Mouse (Mus musculus): ENCODE measurements at regions not wholly inside any gene's neighbourhood (a gene's known extent, or its start where the extent isn't known, plus 50 kb on each side); places are given as distances from the start of the nearest gene placed in this dataset.
A peak's percentile ranks its signal among the peaks of the same experiment; 100 is the strongest.

- no peak for ATAC-seq (ENCODE audit: insufficient read depth, low FRiP score)
These were observed 389.0 kb downstream of the Nedd1 start for GRCm38 (mm10) chr10:92333042-92333774.

GRCm38 (mm10) chr10:92330150-92330549, 392.1 kb downstream of the Nedd1 start:
- Histone ChIP-seq H3K9ac (ENCODE audit: low read length) (no peak overlapping the region), H3K27ac (ENCODE audit: low read length) (no peak overlapping the region), H3K4me2 (ENCODE audit: low read depth, low read length) (no peak overlapping the region), H3K4me1 (ENCODE audit: control insufficient read depth, insufficient read depth, low read length) (no peaks in the 10 kb centered on the region), H3K36me3 (ENCODE audit: control insufficient read depth, insufficient read depth, low read length) (no peaks in the 10 kb centered on the region), H3K9me3 (replicated peaks; ENCODE audit: control insufficient read depth, low read length) (no peaks in the 10 kb centered on the region), H3K27me3 (ENCODE audit: control insufficient read depth, insufficient read depth, low read length) (no peaks in the 10 kb centered on the region), H3K4me3 (replicated peaks; ENCODE audit: low read length) (no peak overlapping the region)
- no peak for ATAC-seq (ENCODE audit: insufficient read depth, low FRiP score)
- 81% methylated on average over 10 of the region's 10 CpGs for WGBS

More at GRCm38 (mm10) chr10:92333042-92333774, 389.0 kb downstream of the Nedd1 start:
- Histone ChIP-seq H3K36me3 (ENCODE audit: control insufficient read depth, insufficient read depth, low read length) (no peaks in the 10 kb centered on the region), H3K4me1 (ENCODE audit: control insufficient read depth, insufficient read depth, low read length) (no peaks in the 10 kb centered on the region), H3K4me2 (ENCODE audit: low read depth, low read length) (no peak overlapping the region), H3K9ac (ENCODE audit: low read length) (no peak overlapping the region), H3K4me3 (replicated peaks; ENCODE audit: low read length) (no peak overlapping the region), H3K27me3 (ENCODE audit: control insufficient read depth, insufficient read depth, low read length) (no peaks in the 10 kb centered on the region), H3K27ac (ENCODE audit: low read length) (no peak overlapping the region), H3K9me3 (replicated peaks; ENCODE audit: control insufficient read depth, low read length) (no peaks in the 10 kb centered on the region)
- WGBS, result 31% methylated on average over 3 of the region's 3 CpGs

DNA sequence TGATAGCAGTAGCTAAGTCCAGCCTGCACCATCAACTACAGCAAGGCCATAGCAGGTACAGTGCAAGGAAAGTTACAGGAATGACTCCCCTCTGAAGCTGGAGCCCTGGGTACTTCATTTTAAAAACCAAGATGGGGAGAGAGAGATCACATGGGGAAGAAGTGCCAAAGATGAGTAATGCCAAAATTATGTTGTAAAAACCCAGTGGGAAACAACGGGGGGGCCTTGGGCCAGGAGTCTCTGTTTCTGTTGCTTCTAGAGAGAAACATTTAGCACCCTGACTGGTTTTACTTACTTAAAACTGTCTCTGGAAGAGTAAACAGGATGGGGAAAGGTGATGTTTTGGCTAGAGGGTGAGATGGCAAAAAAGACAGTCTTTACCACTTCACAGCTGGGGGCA, 392.6 kb downstream of the Nedd1 start:
- no peak overlapping the region for H3K4me3 ChIP-seq (replicated peaks; ENCODE audit: low read length)
- ATAC-seq (ENCODE audit: insufficient read depth, low FRiP score), result no peak
- H3K27me3 ChIP-seq (ENCODE audit: control insufficient read depth, insufficient read depth, low read length), result no peaks in the 10 kb centered on the region
- no peaks in the 10 kb centered on the region for H3K4me1 ChIP-seq (ENCODE audit: control insufficient read depth, insufficient read depth, low read length)
- no peak overlapping the region for H3K9ac ChIP-seq (ENCODE audit: low read length)
- no peaks in the 10 kb centered on the region for H3K36me3 ChIP-seq (ENCODE audit: control insufficient read depth, insufficient read depth, low read length)
- 45% methylated on average over 1 of the region's 1 CpGs for WGBS
- no peak overlapping the region for H3K4me2 ChIP-seq (ENCODE audit: low read depth, low read length)
- H3K27ac ChIP-seq (ENCODE audit: low read length), result no peak overlapping the region
- H3K9me3 ChIP-seq (replicated peaks; ENCODE audit: control insufficient read depth, low read length), result no peaks in the 10 kb centered on the region

GRCm38 (mm10) chr10:92325284-92325989, 396.8 kb downstream of the Nedd1 start:
- no peaks in the 10 kb centered on the region for H3K4me1 ChIP-seq (ENCODE audit: control insufficient read depth, insufficient read depth, low read length)
- H3K4me2 ChIP-seq (ENCODE audit: low read depth, low read length), result no peak overlapping the region
- H3K36me3 ChIP-seq (ENCODE audit: control insufficient read depth, insufficient read depth, low read length), result no peaks in the 10 kb centered on the region
- no peak overlapping the region for H3K4me3 ChIP-seq (replicated peaks; ENCODE audit: low read length)
- no peak overlapping the region for H3K9ac ChIP-seq (ENCODE audit: low read length)
- peak; percentile 68; the same call in 1 of the 2 replicates for ATAC-seq (ENCODE audit: insufficient read depth, low FRiP score)
- 50% methylated on average over 4 of the region's 4 CpGs for WGBS
- no peaks in the 10 kb centered on the region for H3K27me3 ChIP-seq (ENCODE audit: control insufficient read depth, insufficient read depth, low read length)
- no peaks in the 10 kb centered on the region for H3K9me3 ChIP-seq (replicated peaks; ENCODE audit: control insufficient read depth, low read length)
- H3K27ac ChIP-seq (ENCODE audit: low read length), result no peak overlapping the region

DNA sequence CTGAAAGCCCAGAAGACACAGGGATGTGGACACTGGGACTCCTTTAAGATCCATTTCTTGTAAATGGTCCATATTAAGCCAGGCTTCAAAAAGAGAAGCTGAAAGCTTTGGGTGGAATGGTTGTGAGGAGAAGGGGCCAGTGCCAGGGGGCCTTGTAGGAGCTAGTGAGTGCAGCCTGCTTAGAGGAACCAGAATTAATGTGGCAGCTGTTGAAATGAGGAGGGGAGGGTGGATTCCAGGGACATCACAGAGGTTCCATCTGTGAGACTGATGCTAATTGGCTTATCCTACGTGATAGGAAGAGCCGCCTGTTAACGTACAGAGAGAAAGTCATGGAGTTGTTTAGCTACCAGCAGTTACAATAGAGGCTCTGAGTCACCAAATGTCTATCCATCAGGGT, 407.6 kb downstream of the Nedd1 start:
- no peak overlapping the region for H3K4me3 ChIP-seq (replicated peaks; ENCODE audit: low read length)
- no peak for ATAC-seq (ENCODE audit: insufficient read depth, low FRiP score)
- H3K9ac ChIP-seq (ENCODE audit: low read length), result no peak overlapping the region
- WGBS, result 63% methylated on average over 3 of the region's 3 CpGs
- no peaks in the 10 kb centered on the region for H3K27me3 ChIP-seq (ENCODE audit: control insufficient read depth, insufficient read depth, low read length)
- H3K4me1 ChIP-seq (ENCODE audit: control insufficient read depth, insufficient read depth, low read length), result no peaks in the 10 kb centered on the region
- no peak overlapping the region for H3K4me2 ChIP-seq (ENCODE audit: low read depth, low read length)
- H3K36me3 ChIP-seq (ENCODE audit: control insufficient read depth, insufficient read depth, low read length), result no peaks in the 10 kb centered on the region
- H3K27ac ChIP-seq (ENCODE audit: low read length), result no peak overlapping the region
- H3K9me3 ChIP-seq (replicated peaks; ENCODE audit: control insufficient read depth, low read length), result no peaks in the 10 kb centered on the region

GRCm38 (mm10) chr10:92312278-92312677, 409.9 kb downstream of the Nedd1 start:
- no peak overlapping the region for H3K4me2 ChIP-seq (ENCODE audit: low read depth, low read length)
- H3K9ac ChIP-seq (ENCODE audit: low read length), result no peak overlapping the region
- ATAC-seq (ENCODE audit: insufficient read depth, low FRiP score), result no peak
- WGBS, result 84% methylated on average over 6 of the region's 6 CpGs
- no peak overlapping the region for H3K27ac ChIP-seq (ENCODE audit: low read length)
- no peaks in the 10 kb centered on the region for H3K27me3 ChIP-seq (ENCODE audit: control insufficient read depth, insufficient read depth, low read length)
- no peak overlapping the region for H3K4me3 ChIP-seq (replicated peaks; ENCODE audit: low read length)
- no peaks in the 10 kb centered on the region for H3K4me1 ChIP-seq (ENCODE audit: control insufficient read depth, insufficient read depth, low read length)
- no peaks in the 10 kb centered on the region for H3K36me3 ChIP-seq (ENCODE audit: control insufficient read depth, insufficient read depth, low read length)
- H3K9me3 ChIP-seq (replicated peaks; ENCODE audit: control insufficient read depth, low read length), result no peaks in the 10 kb centered on the region

GRCm38 (mm10) chr10:92308643-92309042, 413.6 kb downstream of the Nedd1 start:
- Histone ChIP-seq H3K27me3 (ENCODE audit: control insufficient read depth, insufficient read depth, low read length) (no peaks in the 10 kb centered on the region), H3K36me3 (ENCODE audit: control insufficient read depth, insufficient read depth, low read length) (no peaks in the 10 kb centered on the region), H3K9me3 (replicated peaks; ENCODE audit: control insufficient read depth, low read length) (no peaks in the 10 kb centered on the region), H3K4me3 (replicated peaks; ENCODE audit: low read length) (no peak overlapping the region), H3K4me2 (ENCODE audit: low read depth, low read length) (no peak overlapping the region), H3K27ac (ENCODE audit: low read length) (no peak overlapping the region), H3K9ac (ENCODE audit: low read length) (no peak overlapping the region), H3K4me1 (ENCODE audit: control insufficient read depth, insufficient read depth, low read length) (no peaks in the 10 kb centered on the region)
- 85% methylated on average over 3 of the region's 3 CpGs for WGBS
- ATAC-seq (ENCODE audit: insufficient read depth, low FRiP score), result no peak

GRCm38 (mm10) chr10:92307861-92308260, 414.4 kb downstream of the Nedd1 start:
- H3K36me3 ChIP-seq (ENCODE audit: control insufficient read depth, insufficient read depth, low read length), result no peaks in the 10 kb centered on the region
- WGBS, result 24% methylated on average over 3 of the region's 3 CpGs
- no peak overlapping the region for H3K27ac ChIP-seq (ENCODE audit: low read length)
- no peak overlapping the region for H3K9ac ChIP-seq (ENCODE audit: low read length)
- no peaks in the 10 kb centered on the region for H3K4me1 ChIP-seq (ENCODE audit: control insufficient read depth, insufficient read depth, low read length)
- no peak overlapping the region for H3K4me2 ChIP-seq (ENCODE audit: low read depth, low read length)
- H3K4me3 ChIP-seq (replicated peaks; ENCODE audit: low read length), result no peak overlapping the region
- H3K9me3 ChIP-seq (replicated peaks; ENCODE audit: control insufficient read depth, low read length), result no peaks in the 10 kb centered on the region
- no peaks in the 10 kb centered on the region for H3K27me3 ChIP-seq (ENCODE audit: control insufficient read depth, insufficient read depth, low read length)
- ATAC-seq (ENCODE audit: insufficient read depth, low FRiP score), result no peak

- no peak overlapping the region for H3K9ac ChIP-seq (ENCODE audit: low read length)
- WGBS, result 76% methylated on average over 13 of the region's 13 CpGs
These were observed 423.5 kb downstream of the Nedd1 start for GRCm38 (mm10) chr10:92298693-92299092.

More at GRCm38 (mm10) chr10:92298693-92299092, 423.5 kb downstream of the Nedd1 start:
- no peak for ATAC-seq (ENCODE audit: insufficient read depth, low FRiP score)
- no peak overlapping the region for H3K4me3 ChIP-seq (replicated peaks; ENCODE audit: low read length)
- H3K27ac ChIP-seq (ENCODE audit: low read length), result no peak overlapping the region
- H3K4me2 ChIP-seq (ENCODE audit: low read depth, low read length), result no peak overlapping the region
- H3K4me1 ChIP-seq (ENCODE audit: control insufficient read depth, insufficient read depth, low read length), result no peaks in the 10 kb centered on the region
- H3K36me3 ChIP-seq (ENCODE audit: control insufficient read depth, insufficient read depth, low read length), result no peaks in the 10 kb centered on the region
- no peaks in the 10 kb centered on the region for H3K27me3 ChIP-seq (ENCODE audit: control insufficient read depth, insufficient read depth, low read length)
- no peaks in the 10 kb centered on the region for H3K9me3 ChIP-seq (replicated peaks; ENCODE audit: control insufficient read depth, low read length)

Data from stomach, embryonic 16.5 days (tissue).